Mouse (Mus musculus) ES-E14 (cell line): ENCODE measurements at regions not wholly inside any gene's neighbourhood (a gene's known extent, or its start where the extent isn't known, plus 50 kb on each side); places are given as distances from the start of the nearest gene placed in this dataset.

ENCODE experiments used
- HCFC1 ChIP-seq: IDR thresholded peaks from 2 replicates; pipeline ENCODE4 v1.6.1; 2012; ENCODE audit warnings: low read length, inconsistent platforms, borderline replicate concordance; ENCODE audit not compliant: insufficient read depth
- MAFK ChIP-seq: IDR thresholded peaks from 2 replicates; pipeline ENCODE4 v1.6.1; 2014; ENCODE audit warnings: mild to moderate bottlenecking, low read depth, low read length, inconsistent platforms; ENCODE audit not compliant: insufficient read depth
- ZC3H11A ChIP-seq: IDR thresholded peaks from 2 replicates; pipeline ENCODE4 v1.6.1; 2012; ENCODE audit warnings: low read depth, mild to moderate bottlenecking, inconsistent platforms, low read length, borderline replicate concordance

DNA sequence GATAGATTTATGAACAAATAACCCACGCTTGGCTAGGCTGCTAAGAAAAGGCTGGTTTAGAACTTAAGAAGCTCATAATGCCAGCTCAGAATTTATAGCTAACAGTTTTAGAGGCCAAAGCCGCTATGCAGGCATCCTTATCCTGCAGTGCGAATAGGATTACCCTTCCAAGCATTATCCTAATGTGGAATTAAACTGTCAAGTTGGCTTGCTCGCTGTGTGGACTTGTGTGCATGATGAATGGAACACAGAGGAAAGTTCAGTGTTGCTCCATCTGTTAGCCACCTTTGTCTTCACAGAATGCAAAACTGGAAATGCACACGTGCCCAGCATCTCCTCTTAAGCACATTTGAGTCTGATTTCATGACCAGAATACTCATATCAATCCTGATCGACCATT, 933.8 kb downstream of the Pcdh18 start:
- TF ChIP-seq ZC3H11A (no peak), MAFK (no peak), HCFC1 (no peak)
